Mouse (Mus musculus) limb, embryonic 14.5 days (tissue): ENCODE results near the gene Cyp26b1. TPM values are rescaled to one million over a fixed set of nuclear protein-coding genes. Genes with fewer than 3 reads are reported as not detected.

Source experiments
- ATAC-seq: fragments of 200-750 bp; cut with Nextera tagmentation; 2 replicates; pipeline ENCODE4 v1.8.0; 2017; ENCODE audit warnings: low read depth, moderate number of reproducible peaks, moderate TSS enrichment; ENCODE audit not compliant: low FRiP score
- DNase-seq: peaks from one replicate; pipeline ENCODE4 v3.0.0-alpha.2; 2015; ENCODE audit warnings: low spot score
- H3K27ac ChIP-seq: fragments of 300-500 bp; sonication (generic); replicated peaks from 2 replicates; pipeline ENCODE4 v1.5.1; 2014; ENCODE audit warnings: low read depth, mild to moderate bottlenecking, low read length, moderate library complexity, mixed read lengths
- H3K27me3 ChIP-seq: fragments of 300-500 bp; sonication (generic); 2 replicates; pipeline ENCODE4 v1.6.1; 2014; ENCODE audit warnings: low read length, mixed read lengths; ENCODE audit not compliant: control insufficient read depth, insufficient read depth
- H3K36me3 ChIP-seq: fragments of 300-500 bp; sonication (generic); 2 replicates; pipeline ENCODE4 v1.6.1; 2014; ENCODE audit warnings: mild to moderate bottlenecking, low read length, moderate library complexity, mixed read lengths; ENCODE audit not compliant: control insufficient read depth, insufficient read depth
- H3K4me1 ChIP-seq: fragments of 300-500 bp; sonication (generic); 2 replicates; pipeline ENCODE4 v1.6.1; 2014; ENCODE audit warnings: antibody characterized with exemption, low read length, mixed read lengths; ENCODE audit not compliant: control insufficient read depth, insufficient read depth
- H3K4me2 ChIP-seq: fragments of 300-500 bp; sonication (generic); replicated peaks from 2 replicates; pipeline ENCODE4 v1.6.1; 2014; ENCODE audit warnings: low read depth, mild to moderate bottlenecking, low read length, moderate library complexity; ENCODE audit not compliant: severe bottlenecking
- H3K4me3 ChIP-seq: fragments of 300-500 bp; sonication (generic); replicated peaks from 2 replicates; pipeline ENCODE4 v1.5.1; 2014; ENCODE audit warnings: low read length
- H3K9ac ChIP-seq: fragments of 300-500 bp; sonication (generic); 2 replicates; pipeline ENCODE4 v1.6.1; 2014; ENCODE audit warnings: mild to moderate bottlenecking, low read depth, low read length, moderate library complexity; ENCODE audit not compliant: severe bottlenecking
- H3K9me3 ChIP-seq: fragments of 300-500 bp; sonication (generic); 2 replicates; pipeline ENCODE4 v1.6.1; 2016; ENCODE audit warnings: low read length; ENCODE audit not compliant: control insufficient read depth
- POLR2A ChIP-seq: fragments of 200-500 bp; IDR thresholded peaks from 2 replicates; pipeline ENCODE4 v1.8.0; 2012; ENCODE audit warnings: inconsistent platforms, mild to moderate bottlenecking, moderate library complexity, borderline replicate concordance; ENCODE audit not compliant: insufficient read depth, insufficient read length; ENCODE audit errors: extremely low read depth
- WGBS: fragments of 180-500 bp; shearing (Covaris S2); extraction: QIAGEN DNeasy Blood & Tissue Kit; methylation state at CpG from one replicate; pipeline ENCODE4 v1.1.7; 2014; 5-methylcytosine and 5-hydroxymethylcytosine counted together
- polyA plus RNA-seq, 2 experiments: library from polyadenylated mRNA; depleted of rRNA in 1 of 2; stranded (reverse) in 1 of 2; unstranded in 1 of 2; fragments of >200 nt; fragmentation: Nextera tagmentation in 1 of 2; extraction: Ambion mirVana in 1 of 2; gene quantifications; 2 replicates each; pipeline versions ENCODE4 v1.2.1 to v1.2.3; 2012 to 2014

The Cyp26b1 gene
- polyA plus RNA-seq, 2 experiments, result 10.0 to 20.1 TPM

DNA sequence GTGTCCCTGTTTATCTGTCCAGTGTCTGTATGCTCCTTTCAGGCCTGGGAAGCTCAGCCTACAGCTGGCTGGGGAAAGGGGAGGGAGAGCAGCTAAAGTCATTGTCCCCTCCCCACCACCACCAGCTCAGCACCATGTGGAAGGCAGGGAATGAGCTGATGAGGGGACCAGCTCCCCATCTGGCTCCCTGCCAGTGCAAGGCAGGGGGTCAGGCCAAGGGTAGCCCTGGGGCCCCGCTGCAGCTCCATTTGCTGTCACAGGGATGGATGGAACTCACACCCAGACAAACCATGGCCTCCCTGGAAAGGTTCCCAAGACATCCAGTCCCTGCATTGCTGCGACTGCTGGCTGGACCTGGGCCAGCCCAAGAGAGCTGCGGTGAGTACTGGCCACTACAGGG lies 23.7 kb downstream of the Cyp26b1 start:
- H3K4me3 ChIP-seq, result no peak overlapping the region
- TF ChIP-seq POLR2A, result no peak
- H3K4me2 ChIP-seq, result no peak overlapping the region
- WGBS, result 27% methylated on average over 3 of the region's 3 CpGs
- H3K27ac ChIP-seq, result no peak overlapping the region
- ATAC-seq, result no peak
- H3K36me3 ChIP-seq, result peaks cover 24% of the 10 kb centered on the region
- no peaks in the 10 kb centered on the region for H3K9me3 ChIP-seq
- H3K27me3 ChIP-seq, result no peaks in the 10 kb centered on the region
- DNase-seq, result no peak
- H3K9ac ChIP-seq, result no peak overlapping the region
- peaks cover 16% of the 10 kb centered on the region for H3K4me1 ChIP-seq

DNA sequence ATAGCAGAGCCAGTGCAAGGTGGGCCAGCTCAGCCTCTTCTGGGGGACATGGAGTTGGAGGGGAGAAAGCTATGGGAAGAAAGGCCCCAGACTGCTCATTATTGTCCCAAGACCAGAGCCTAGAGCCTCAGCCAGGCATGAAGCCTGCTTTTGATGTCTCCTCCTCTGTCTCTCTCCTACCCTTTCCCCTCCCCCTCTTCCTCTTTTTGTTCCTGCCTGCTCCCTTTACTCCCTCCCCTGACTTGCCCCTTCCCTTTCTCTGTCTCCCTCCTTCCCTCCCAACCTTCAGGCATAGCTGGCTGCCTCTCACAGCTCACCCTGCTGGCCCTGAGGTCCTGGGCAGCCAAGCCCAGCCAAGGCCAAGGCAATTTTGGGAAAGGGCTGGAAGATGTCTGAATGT lies 24.1 kb downstream of the Cyp26b1 start:
- ATAC-seq (no peak), DNase-seq (no peak)
- no peaks in the 10 kb centered on the region for H3K9me3 ChIP-seq
- peaks cover 16% of the 10 kb centered on the region for H3K4me1 ChIP-seq
- H3K9ac ChIP-seq, result no peak overlapping the region
- no peak for TF ChIP-seq POLR2A
- H3K4me2 ChIP-seq, result no peak overlapping the region
- H3K36me3 ChIP-seq, result peaks cover 19% of the 10 kb centered on the region; the same call in 1 of the 2 replicates
- H3K4me3 ChIP-seq, result no peak overlapping the region
- H3K27ac ChIP-seq, result no peak overlapping the region
- no peaks in the 10 kb centered on the region for H3K27me3 ChIP-seq

DNA sequence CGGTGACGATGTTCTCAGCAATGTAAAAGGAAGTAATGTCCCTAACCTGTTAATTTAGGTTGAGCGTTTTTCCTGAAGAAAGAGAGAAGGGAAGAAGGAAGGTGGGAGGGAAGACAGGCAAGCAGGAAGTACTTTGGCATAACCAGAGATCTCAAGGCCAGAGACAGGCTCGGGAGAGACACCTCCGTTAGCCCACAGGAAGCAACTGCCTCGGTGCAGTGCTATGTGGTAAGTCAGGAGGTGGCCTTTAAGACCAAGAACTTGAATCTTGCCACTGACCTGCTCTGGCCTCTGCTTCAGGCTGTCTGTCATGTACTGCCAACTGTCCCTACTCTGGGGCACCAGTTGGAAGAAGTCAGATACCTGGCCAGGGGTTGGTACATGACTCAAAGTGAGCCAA lies 24.8 kb downstream of the Cyp26b1 start:
- Histone ChIP-seq H3K36me3 (peaks cover 12% of the 10 kb centered on the region; the same call in 1 of the 2 replicates), H3K9ac (no peak overlapping the region), H3K27me3 (no peaks in the 10 kb centered on the region), H3K27ac (no peak overlapping the region), H3K9me3 (no peaks in the 10 kb centered on the region), H3K4me3 (no peak overlapping the region), H3K4me1 (peaks cover 12% of the 10 kb centered on the region), H3K4me2 (no peak overlapping the region)
- ATAC-seq (no peak), DNase-seq (no peak)
- TF ChIP-seq POLR2A, result no peak
- WGBS, result 62% methylated on average over 6 of the region's 6 CpGs

DNA sequence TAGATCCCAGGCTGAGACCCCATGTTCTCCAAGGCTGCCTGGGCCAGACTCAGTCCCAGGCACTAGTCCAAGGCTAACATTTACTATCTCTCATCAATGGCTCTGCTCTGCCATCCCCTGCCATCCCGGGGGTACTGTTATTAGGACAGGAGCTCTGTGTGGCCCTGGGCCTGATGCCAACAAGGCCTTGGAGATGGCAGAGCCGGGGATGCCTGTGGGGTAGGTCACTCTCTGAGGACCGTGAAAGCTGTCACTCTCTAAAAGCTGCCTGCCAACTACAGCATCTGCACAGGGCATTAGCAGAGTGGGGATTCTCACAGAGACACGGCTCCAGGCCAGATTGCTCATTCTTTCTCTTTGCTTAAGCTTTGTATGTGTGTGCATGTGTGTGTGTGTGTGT lies 26.0 kb downstream of the Cyp26b1 start:
- DNase-seq (no peak), ATAC-seq (no peak)
- Histone ChIP-seq H3K4me2 (no peak overlapping the region), H3K27ac (no peak overlapping the region), H3K27me3 (no peaks in the 10 kb centered on the region), H3K4me1 (peaks cover 10% of the 10 kb centered on the region), H3K9me3 (no peaks in the 10 kb centered on the region), H3K36me3 (0 out of 2 replicates have a peak, but pooled peaks cover 2% of the 10 kb centered on the region), H3K4me3 (no peak overlapping the region), H3K9ac (no peak overlapping the region)
- TF ChIP-seq POLR2A, result no peak
- WGBS, result 70% methylated on average over 4 of the region's 4 CpGs

DNA sequence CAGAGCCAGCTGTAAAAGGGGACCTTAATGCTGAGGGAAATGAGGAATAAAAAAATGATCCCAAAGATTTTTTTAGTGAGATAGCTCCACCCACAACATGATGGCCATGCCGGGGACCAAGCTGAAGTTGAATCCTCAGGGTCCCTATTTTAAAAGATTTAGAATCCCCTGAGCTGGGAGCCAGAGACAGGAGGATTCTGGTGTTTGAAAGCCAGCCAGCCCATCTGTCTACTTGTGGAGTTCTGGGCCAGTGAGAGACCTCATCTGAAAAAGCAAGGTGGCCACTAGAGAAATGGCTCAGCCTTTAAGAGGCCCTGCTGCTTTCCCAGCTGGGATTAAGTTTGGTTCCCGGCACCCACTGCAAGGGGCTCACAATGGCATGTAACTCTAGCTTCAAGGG lies 26.9 kb downstream of the Cyp26b1 start:
- H3K4me1 ChIP-seq, result peaks cover 10% of the 10 kb centered on the region
- ATAC-seq (no peak), DNase-seq (no peak)
- no peak overlapping the region for H3K4me3 ChIP-seq
- no peaks in the 10 kb centered on the region for H3K9me3 ChIP-seq
- WGBS, result 64% methylated on average over 2 of the region's 2 CpGs
- no peak for TF ChIP-seq POLR2A
- H3K4me2 ChIP-seq, result no peak overlapping the region
- H3K27me3 ChIP-seq, result no peaks in the 10 kb centered on the region
- no peaks in the 10 kb centered on the region for H3K36me3 ChIP-seq
- H3K27ac ChIP-seq, result no peak overlapping the region
- H3K9ac ChIP-seq, result no peak overlapping the region

DNA sequence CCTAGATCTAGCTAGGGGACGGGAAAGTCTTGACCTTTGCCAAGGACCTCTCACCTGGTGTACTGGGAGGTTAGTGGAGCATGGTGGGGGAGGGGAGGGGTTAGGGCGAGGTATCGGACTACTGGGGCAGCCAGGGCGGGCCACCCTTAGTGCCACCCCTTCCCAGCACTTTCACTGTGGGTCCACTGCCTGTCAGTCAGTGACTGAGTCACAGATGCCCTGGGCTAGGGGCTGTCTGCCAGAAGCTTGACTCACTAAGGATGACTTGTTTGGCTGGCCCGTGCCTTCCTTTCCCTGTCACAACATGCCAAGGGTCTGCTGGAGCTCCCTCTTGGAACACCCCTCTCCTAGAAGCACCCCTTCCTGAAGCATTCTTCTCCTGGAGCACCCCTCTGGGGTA lies 28.5 kb downstream of the Cyp26b1 start:
- WGBS, result 77% methylated on average over 5 of the region's 5 CpGs
- no peak for ATAC-seq
- Histone ChIP-seq H3K27ac (no peak overlapping the region), H3K4me3 (no peak overlapping the region), H3K9me3 (no peaks in the 10 kb centered on the region), H3K4me2 (no peak overlapping the region), H3K4me1 (peaks cover 9% of the 10 kb centered on the region), H3K36me3 (no peaks in the 10 kb centered on the region), H3K9ac (no peak overlapping the region), H3K27me3 (no peaks in the 10 kb centered on the region)
- no peak for DNase-seq
- TF ChIP-seq POLR2A, result no peak
